Mouse (Mus musculus): ENCODE data around the gene Asb6.

The Asb6 gene

DNA sequence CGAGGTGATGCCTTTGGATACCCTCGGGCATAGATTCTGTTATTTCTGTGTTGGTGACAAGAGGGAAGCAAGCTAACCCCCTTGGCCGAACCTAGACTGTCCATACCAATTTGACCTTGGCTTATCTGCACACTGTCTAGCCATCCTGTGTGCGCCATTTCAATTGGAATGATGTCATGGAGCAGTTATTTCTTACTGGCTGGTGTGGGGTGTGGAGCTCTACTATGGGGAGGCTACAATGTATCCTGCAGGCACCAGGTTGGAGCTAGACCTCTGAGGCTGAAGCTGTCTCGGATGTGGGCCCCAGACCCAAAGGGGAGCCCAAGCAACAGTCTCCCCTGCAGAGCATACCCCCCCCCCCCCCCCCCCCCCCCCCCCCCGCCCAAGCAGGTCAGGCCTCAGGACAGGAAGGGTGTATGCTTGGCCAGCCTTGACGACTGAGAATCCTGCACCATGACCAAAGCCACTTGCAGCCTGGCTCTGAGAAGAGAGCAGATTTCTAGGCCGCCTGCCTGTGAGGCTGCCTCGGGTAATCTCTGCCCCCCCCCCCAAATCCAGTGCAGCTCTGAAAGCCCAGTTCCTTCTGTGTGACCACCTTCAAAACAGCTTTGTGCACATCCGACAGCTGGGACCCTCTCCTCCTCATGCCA, 4.4 kb upstream of the Asb6 start, which contains the start of gene Prrx2:
Gene Prrx2 (plus strand): TSS at position 600 of the 650 bp plus-strand sequence.
- no peak for DNase-seq (ENCODE audit: low read depth, low spot score)

GRCm38 (mm10) chr2:30833644-30834043, 3.5 kb upstream of the Asb6 start:
- no peak for DNase-seq (ENCODE audit: low read depth, low spot score)

GRCm38 (mm10) chr2:30829315-30829714, 818 bp downstream of the Asb6 start:
- DNase-seq (ENCODE audit: low read depth, low spot score), result no peak

DNA sequence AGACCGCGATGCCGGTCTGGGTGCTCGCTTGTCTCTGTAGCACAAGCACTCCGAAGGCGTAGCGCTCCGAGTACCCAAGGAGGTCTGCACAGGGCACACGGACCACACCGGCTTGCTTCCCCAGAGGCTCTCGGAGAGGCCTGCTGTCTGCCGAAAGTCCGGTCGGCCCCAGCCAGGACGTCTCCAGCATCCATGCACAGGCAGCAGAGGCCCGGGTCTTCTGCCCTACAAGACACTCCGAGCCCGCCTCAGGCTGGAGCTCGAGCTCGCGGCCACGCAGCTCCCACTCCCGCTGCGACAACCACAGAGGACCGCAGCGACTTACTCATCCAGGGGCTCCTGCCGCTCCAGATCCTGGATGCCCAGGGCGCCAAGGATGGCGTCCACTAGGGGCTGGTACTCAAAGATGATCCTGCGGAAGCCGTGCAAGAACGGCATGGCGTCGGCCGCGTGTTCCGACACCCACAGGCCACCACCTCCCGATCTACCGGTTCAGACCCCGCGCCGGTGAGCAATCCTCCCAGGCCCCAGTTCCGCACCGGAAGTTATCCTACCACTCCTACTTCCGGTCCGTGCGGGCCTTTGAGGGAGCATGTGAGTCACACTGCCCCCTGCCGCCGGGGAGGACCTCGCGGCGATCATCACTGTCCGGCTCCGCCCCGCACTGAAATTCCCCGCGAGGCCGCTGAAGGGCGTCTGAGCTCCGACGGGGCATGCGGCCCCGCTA, 2.2 kb downstream of the Asb6 start:
- DNase-seq (ENCODE audit: low read depth, low spot score), result peak; percentile 83

DNA sequence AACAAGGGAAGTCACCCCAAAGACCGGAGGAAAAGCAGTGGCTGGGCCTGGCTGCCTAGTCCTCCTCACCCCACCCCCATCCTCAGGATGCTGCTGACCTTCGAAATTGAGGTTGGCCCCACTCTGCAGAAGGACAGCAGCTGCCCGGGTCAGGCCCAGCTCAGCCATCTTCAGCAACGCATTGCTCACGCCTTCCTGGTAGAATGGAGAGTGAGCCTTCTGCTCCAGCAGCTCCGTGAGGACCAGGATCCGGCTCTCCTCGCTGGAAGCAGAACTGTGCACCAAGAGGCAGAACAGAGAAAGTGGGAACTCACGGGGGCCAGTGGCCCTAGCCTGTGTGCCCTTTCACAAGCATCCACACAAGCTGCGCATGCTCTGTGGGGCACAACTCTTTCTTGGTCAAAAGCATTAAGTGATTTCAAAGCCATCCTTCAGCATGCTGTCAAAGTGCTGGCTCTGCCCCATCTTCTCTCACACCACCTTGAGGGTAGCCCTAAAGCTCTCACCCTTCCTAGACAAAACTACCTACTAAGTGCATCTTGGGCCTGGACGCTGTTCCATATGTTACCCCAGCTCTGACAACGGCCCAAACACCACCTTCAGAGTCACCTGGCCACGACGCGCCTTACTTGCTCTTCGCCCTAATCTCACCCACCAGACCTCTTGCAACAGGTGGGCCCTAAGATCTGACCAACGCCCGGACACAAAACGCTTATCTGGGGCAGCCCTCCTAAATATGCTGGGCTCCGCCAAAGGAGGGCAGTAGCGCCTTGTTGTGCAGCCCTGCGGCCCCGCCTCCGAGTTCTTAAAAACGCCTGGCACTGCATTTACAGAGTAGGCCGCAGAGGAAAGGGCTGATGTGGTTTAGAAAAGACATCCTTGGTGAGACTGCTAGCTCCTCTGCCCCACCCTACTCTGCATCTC, 3.0 kb downstream of the Asb6 start:
- peak; percentile 34 for DNase-seq (ENCODE audit: low read depth, low spot score)

- DNase-seq (ENCODE audit: low read depth, low spot score), result no peak
Measured at GRCm38 (mm10) chr2:30823385-30824153, 6.6 kb downstream of the Asb6 start.

GRCm38 (mm10) chr2:30822460-30822859, 7.7 kb downstream of the Asb6 start:
- DNase-seq (ENCODE audit: low read depth, low spot score), result no peak

GRCm38 (mm10) chr2:30821073-30821472, 9.1 kb downstream of the Asb6 start:
- DNase-seq (ENCODE audit: low read depth, low spot score), result no peak

GRCm38 (mm10) chr2:30819873-30820272, 10.3 kb downstream of the Asb6 start:
- no peak for DNase-seq (ENCODE audit: low read depth, low spot score)

GRCm38 (mm10) chr2:30816383-30816782, 13.8 kb downstream of the Asb6 start:
- no peak for DNase-seq (ENCODE audit: low read depth, low spot score)

GRCm38 (mm10) chr2:30810573-30810972, 19.6 kb downstream of the Asb6 start:
- no peak for DNase-seq (ENCODE audit: low read depth, low spot score)

- no peak for DNase-seq (ENCODE audit: low read depth, low spot score)
Measured at GRCm38 (mm10) chr2:30809503-30809902, 20.6 kb downstream of the Asb6 start.

DNA sequence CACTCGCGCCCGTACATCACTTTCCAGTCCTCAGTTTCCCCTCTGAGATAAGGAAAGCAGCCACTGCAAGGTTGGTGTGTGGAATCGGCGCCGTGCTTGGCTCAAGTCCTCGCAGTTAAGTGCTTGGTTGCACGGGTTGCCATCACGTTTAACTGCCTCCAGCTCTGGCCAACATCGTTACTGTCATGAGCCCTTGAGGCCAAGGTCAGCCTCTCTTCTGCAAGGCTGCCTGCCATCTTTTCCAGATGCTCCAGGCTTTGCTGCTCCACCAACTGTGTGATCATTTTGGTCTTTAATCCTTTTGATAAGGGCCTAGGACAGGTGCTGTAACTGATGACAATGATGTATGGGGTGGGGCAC, 21.9 kb downstream of the Asb6 start:
- no peak for DNase-seq (ENCODE audit: low read depth, low spot score)

DNA sequence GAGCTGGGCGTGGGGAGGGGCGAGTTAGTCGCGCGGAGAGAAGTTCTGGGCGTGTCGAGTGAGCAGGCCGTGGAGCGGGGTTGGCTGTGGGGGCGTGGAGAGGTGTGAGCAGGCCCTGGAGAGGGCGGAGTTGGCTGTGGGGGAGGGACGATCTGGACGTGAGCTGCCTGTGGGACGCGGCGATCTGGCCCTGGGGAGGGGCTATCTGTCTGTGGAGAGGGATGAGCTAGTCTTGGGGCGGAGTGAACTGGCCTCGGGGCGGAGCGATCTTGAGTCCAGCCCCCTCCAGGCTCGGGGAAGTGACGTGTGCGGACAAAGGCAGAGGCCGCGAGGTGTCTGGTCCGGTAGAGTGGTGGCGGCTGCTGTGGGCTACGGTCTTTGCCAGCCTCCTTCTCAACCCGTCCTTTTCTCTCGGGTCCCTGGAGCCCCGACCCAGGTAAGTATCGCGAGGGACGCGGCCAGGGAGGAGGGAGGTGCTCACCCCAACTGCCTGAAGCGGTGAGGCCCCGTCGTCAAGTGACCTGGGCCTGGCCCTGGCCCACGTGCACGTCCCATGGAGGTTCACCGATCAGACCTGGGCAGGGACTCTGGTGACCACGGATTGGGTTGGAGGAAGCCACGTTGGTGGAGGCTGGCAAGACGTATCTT, 22.4 kb downstream of the Asb6 start, which contains the start of gene Ntmt1:
Gene Ntmt1 (plus strand): TSS at position 179 of the 648 bp plus-strand sequence.
- peak; percentile 99 for DNase-seq (ENCODE audit: low read depth, low spot score)

DNA sequence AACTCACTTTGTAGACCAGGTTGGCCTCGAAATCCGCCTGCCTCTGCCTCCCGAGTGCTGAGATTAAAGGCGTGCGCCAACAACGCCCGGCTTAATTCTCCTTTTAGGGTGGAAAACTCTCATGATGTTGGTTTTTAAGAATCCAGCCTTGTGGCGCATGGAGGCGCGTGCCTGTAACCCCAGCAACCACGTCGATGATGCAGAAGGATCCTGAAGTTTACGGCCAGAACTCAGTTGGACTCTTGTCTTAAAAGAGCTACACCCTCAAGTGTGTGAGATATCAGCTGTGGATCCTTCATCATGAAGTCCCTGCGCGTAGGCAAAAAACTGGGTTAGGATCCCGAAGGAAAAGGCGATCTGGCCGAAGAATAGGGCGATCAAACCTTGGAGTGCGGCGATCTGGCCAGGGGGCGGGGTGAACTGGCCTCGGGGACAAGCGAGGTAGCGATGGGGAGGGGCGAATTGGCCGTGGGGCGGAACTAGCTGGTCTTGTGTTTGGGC, 22.9 kb downstream of the Asb6 start:
- no peak for DNase-seq (ENCODE audit: low read depth, low spot score)

GRCm38 (mm10) chr2:30805983-30806382, 24.1 kb downstream of the Asb6 start:
- DNase-seq (ENCODE audit: low read depth, low spot score), result no peak

DNA sequence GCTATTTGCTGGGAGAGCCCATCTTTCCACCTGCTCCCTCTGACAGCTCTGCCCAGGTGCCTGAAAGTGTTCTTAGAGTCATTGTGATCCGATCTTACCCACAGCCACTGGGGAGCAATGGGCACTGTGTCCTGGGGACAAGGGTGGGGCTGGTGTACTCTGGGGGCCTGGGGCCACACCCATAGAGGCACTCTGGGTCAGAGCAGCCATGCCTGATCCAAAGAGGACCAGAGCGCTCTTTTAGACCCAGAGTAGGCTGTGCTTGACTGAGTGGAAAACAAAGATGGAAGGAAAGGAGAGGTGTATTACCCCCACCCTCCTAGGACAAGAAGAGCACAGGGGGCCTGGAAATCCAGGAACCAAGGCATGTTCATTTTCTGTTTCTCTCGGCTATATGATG, 26.5 kb downstream of the Asb6 start, which contains the start of gene 1700001O22Rik:
Gene 1700001O22Rik (minus strand): TSS at position 58 of the 400 bp plus-strand sequence.
- DNase-seq (ENCODE audit: low read depth, low spot score), result no peak

DNA sequence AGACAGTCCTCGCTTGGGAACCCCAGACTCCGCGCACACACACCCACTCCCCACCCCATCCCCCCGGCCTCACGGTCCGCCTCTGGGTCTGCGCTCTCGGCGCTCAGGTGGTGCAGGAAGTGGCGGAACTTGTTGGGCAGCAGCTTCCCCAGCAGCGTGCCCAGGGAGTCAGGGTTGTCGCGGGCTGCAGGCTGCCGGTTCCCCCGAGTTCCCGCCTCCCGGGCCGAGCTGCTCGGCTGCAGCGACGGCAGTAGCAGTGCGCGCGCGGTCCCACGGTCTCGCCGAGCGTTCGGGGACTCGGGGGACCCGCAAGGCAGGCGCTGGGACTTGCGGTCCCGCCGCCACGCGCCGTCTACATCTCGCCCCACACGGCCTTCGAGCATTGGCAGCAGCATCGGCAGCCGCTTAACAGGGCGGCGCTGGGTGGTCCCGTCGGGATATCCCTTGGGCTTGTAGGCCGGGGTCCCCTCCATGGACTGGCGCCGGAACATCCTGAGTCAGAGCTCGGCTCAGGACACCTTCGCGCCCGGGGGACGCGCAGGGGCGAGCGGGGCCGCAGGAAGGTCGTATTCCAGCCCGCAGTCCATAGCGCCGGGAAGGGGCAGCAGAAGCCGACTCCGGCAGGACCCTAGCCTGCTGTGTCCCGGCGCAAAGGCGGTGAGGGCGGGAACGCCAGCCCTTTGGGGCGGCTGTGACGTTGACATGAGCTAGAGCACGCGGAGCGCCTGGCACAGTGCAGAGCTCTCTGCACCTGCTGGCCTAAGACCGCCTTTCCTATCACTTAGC, 28.9 kb downstream of the Asb6 start:
- DNase-seq (ENCODE audit: low read depth, low spot score), result no peak

DNA sequence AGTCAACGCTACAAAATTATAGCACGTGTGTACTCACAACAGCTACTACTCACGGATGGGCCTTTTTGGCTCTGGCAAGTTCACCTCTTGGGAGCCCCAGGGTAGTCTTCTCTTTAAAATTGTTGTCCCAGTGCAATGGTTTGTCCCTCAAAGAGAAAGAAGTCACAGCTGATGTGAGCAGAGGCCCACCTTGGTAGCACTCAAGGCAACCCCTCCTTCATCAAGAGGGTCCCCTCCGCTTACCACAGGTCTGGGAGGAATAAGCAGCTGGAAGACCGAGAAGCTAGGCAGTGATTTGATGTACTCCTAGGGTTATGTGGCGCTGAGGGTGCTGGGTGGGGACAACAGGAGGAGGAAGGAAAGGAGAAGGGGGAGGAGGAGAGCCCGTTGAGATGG, 29.5 kb downstream of the Asb6 start:
- DNase-seq (ENCODE audit: low read depth, low spot score), result no peak

- no peak for DNase-seq (ENCODE audit: low read depth, low spot score)
Measured at GRCm38 (mm10) chr2:30799456-30799855, 30.7 kb downstream of the Asb6 start.
